Mouse (Mus musculus) liver, embryonic 12.5 days (tissue): ENCODE measurements around the gene Cd81. TPM values are rescaled to one million over a fixed set of nuclear protein-coding genes. Genes with fewer than 3 reads are reported as not detected.
A peak's percentile ranks its signal among the peaks of the same experiment; 100 is the strongest.

Experiments used
- ATAC-seq: fragments of 200-750 bp; cut with Nextera tagmentation; 2 replicates; pipeline ENCODE4 v1.8.0; 2017; ENCODE audit warnings: moderate number of reproducible peaks, mild to moderate bottlenecking, moderate library complexity
- H3K27ac ChIP-seq: fragments of 300-500 bp; sonication (generic); 2 replicates; pipeline ENCODE4 v1.5.1; 2016; ENCODE audit warnings: mild to moderate bottlenecking
- H3K27me3 ChIP-seq: fragments of 300-500 bp; sonication (generic); replicated peaks from 2 replicates; pipeline ENCODE4 v1.6.1; 2016; ENCODE audit warnings: mild to moderate bottlenecking, moderate library complexity
- H3K36me3 ChIP-seq: fragments of 300-500 bp; sonication (generic); 2 replicates; pipeline ENCODE4 v1.6.1; 2016; ENCODE audit warnings: mild to moderate bottlenecking, moderate library complexity
- H3K4me1 ChIP-seq: fragments of 300-500 bp; sonication (generic); 2 replicates; pipeline ENCODE4 v1.6.1; 2016
- H3K4me2 ChIP-seq: fragments of 300-500 bp; sonication (generic); 2 replicates; pipeline ENCODE4 v1.6.1; 2016; ENCODE audit warnings: mild to moderate bottlenecking, moderate library complexity
- H3K4me3 ChIP-seq: fragments of 300-500 bp; sonication (generic); 2 replicates; pipeline ENCODE4 v1.5.1; 2016; ENCODE audit warnings: mild to moderate bottlenecking, moderate library complexity
- H3K9ac ChIP-seq: fragments of 300-500 bp; sonication (generic); 2 replicates; pipeline ENCODE4 v1.6.1; 2016; ENCODE audit warnings: mild to moderate bottlenecking, moderate library complexity
- H3K9me3 ChIP-seq: fragments of 300-500 bp; sonication (generic); replicated peaks from 2 replicates; pipeline ENCODE4 v1.6.1; 2016; ENCODE audit warnings: mild to moderate bottlenecking, moderate library complexity
- WGBS: fragments of 180-500 bp; shearing (Covaris S2); methylation state at CpG from one replicate; pipeline ENCODE4 v1.1.7; 2016; ENCODE audit not compliant: insufficient replicate concordance; 5-methylcytosine and 5-hydroxymethylcytosine counted together
- polyA plus RNA-seq: library from polyadenylated mRNA; unstranded; fragments of >200 nt; fragmentation: Nextera tagmentation; extraction: Ambion mirVana; gene quantifications from 2 replicates; pipeline ENCODE4 v1.2.1, GENCODE M21; 2016

The Cd81 gene
- polyA plus RNA-seq, 1 experiment from 2014 or later, result 154 TPM

DNA sequence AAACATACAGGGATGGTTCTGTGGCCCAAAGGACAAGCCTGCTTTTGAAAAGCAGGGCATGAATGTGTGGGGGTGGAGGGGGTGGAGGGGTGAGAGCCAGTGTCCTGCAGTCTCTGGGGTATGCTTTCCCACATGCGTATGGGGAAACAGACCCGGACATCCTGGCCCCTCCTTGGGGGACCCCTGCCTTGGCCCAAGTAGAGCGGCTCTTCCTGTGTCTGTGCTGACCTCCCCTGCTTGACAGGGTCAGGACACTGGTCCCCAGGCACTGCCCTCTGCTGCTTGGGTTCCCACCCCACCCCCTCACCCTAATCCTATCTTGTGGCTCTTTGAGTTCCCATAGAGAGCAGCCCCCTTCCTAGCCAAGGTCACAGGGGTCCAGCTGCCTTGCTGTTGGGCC, 57.2 kb downstream of the Cd81 start:
- Histone ChIP-seq H3K27me3 (peaks cover 58% of the 10 kb centered on the region), H3K4me1 (peaks cover 21% of the 10 kb centered on the region), H3K9ac (no peak overlapping the region), H3K36me3 (no peaks in the 10 kb centered on the region), H3K27ac (no peak overlapping the region), H3K4me3 (no peak overlapping the region), H3K9me3 (no peaks in the 10 kb centered on the region), H3K4me2 (no peak overlapping the region)
- ATAC-seq, result no peak
- 35% methylated on average over 3 of the region's 3 CpGs for WGBS

DNA sequence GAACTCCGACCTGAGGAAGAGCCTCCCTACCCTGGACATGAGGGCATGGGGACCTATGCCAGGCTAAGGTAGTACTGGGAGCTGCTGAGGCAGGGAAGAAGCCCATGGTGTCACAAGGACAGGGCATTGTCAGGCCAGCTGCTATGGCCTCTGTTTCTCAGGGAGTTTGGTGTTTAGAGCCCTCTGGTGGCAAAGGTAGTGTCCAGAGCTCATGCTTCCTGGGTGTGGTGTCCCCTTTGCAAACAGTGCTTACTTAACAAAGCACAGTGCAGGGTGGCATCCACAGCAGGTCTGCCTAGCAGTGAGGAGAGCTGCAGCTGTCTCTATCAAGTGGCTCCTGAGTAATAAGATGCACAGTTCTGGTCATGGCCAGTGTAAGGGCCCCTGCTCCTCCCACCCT, 58.3 kb downstream of the Cd81 start:
- H3K4me1 ChIP-seq, result peaks cover 21% of the 10 kb centered on the region
- no peak overlapping the region for H3K9ac ChIP-seq
- no peak overlapping the region for H3K4me2 ChIP-seq
- no peak overlapping the region for H3K4me3 ChIP-seq
- WGBS, result 33% methylated on average over 1 of the region's 1 CpGs
- no peaks in the 10 kb centered on the region for H3K9me3 ChIP-seq
- H3K36me3 ChIP-seq, result no peaks in the 10 kb centered on the region
- H3K27me3 ChIP-seq, result peaks cover 47% of the 10 kb centered on the region
- ATAC-seq, result no peak
- H3K27ac ChIP-seq, result no peak overlapping the region

GRCm38 (mm10) chr7:143111719-143112118, 59.2 kb downstream of the Cd81 start:
- Histone ChIP-seq H3K4me2 (no peak overlapping the region), H3K27ac (no peak overlapping the region), H3K9me3 (no peaks in the 10 kb centered on the region), H3K4me1 (peaks cover 19% of the 10 kb centered on the region), H3K9ac (no peak overlapping the region), H3K27me3 (peaks cover 38% of the 10 kb centered on the region), H3K36me3 (no peaks in the 10 kb centered on the region), H3K4me3 (no peak overlapping the region)
- 27% methylated on average over 4 of the region's 4 CpGs for WGBS
- 0 out of 2 replicates have a peak, but pooled peaks have one; percentile 57 for ATAC-seq

- Histone ChIP-seq H3K4me2 (no peak overlapping the region), H3K9ac (no peak overlapping the region), H3K4me3 (no peak overlapping the region), H3K4me1 (peaks cover 12% of the 10 kb centered on the region; the same call in 1 of the 2 replicates), H3K27ac (no peak overlapping the region), H3K27me3 (peaks cover 31% of the 10 kb centered on the region), H3K9me3 (no peaks in the 10 kb centered on the region), H3K36me3 (no peaks in the 10 kb centered on the region)
- 35% methylated on average over 1 of the region's 1 CpGs for WGBS
- ATAC-seq, result no peak
Measured at GRCm38 (mm10) chr7:143112395-143112794, 59.9 kb downstream of the Cd81 start.

GRCm38 (mm10) chr7:143114773-143115172, 62.2 kb downstream of the Cd81 start:
- no peak overlapping the region for H3K27ac ChIP-seq
- H3K27me3 ChIP-seq, result peaks cover 8% of the 10 kb centered on the region
- no peak overlapping the region for H3K4me2 ChIP-seq
- H3K36me3 ChIP-seq, result no peaks in the 10 kb centered on the region
- no peaks in the 10 kb centered on the region for H3K9me3 ChIP-seq
- ATAC-seq, result no peak
- peaks cover 15% of the 10 kb centered on the region; the same call in 1 of the 2 replicates for H3K4me1 ChIP-seq
- no peak overlapping the region for H3K9ac ChIP-seq
- no peak overlapping the region for H3K4me3 ChIP-seq

DNA sequence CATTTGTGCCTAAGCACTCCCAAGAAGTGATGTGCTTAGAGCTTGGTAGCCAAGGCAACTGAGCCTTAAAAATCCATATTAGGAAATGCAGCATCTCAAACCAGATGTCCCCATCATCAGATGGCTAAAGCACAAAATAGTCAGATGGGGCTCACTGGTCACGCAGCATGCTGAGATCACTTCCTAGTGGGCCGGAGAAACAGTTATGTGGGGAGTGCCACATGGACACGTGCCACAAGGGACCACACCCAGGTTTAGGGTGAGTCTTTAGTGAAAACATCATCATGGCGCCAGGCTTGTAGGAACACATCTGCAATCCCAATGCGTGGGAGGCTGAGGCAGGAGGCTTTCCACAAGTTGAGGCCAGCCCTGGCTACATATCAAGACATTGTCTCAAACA, 64.0 kb downstream of the Cd81 start:
- peaks cover 15% of the 10 kb centered on the region for H3K4me1 ChIP-seq
- no peaks in the 10 kb centered on the region for H3K9me3 ChIP-seq
- no peak overlapping the region for H3K9ac ChIP-seq
- H3K36me3 ChIP-seq, result no peaks in the 10 kb centered on the region
- H3K27ac ChIP-seq, result no peak overlapping the region
- no peak for ATAC-seq
- 61% methylated on average over 5 of the region's 5 CpGs for WGBS
- H3K27me3 ChIP-seq, result no peaks in the 10 kb centered on the region; the same call in none of the 2 replicates
- H3K4me3 ChIP-seq, result no peak overlapping the region
- H3K4me2 ChIP-seq, result no peak overlapping the region

Other genes starting within 250 kb of the Cd81 start
- gene Th, start 121.6 kb upstream of the Cd81 start, polyA plus RNA-seq, result 0.35 TPM in 1 of 2 replicates, not detected in the other
- 1.3 TPM in 2 replicates for gene Ascl2, start 83.5 kb upstream of the Cd81 start, polyA plus RNA-seq
- gene Tspan32, start 47.7 kb upstream of the Cd81 start, polyA plus RNA-seq, result 105 and 106 TPM in 2 replicates
- gene Tssc4, start 16.5 kb downstream of the Cd81 start, polyA plus RNA-seq, result 50.2 and 50.5 TPM in 2 replicates
- gene Trpm5, start 41.9 kb downstream of the Cd81 start, polyA plus RNA-seq, result 1.3 and 1.6 TPM in 2 replicates
- 0.21 and 0.61 TPM in 2 replicates for gene Kcnq1, start 53.6 kb downstream of the Cd81 start, polyA plus RNA-seq